Mouse (Mus musculus): ENCODE results near the gene H2-Ob.

- TF ChIP-seq POLR2A (IDR thresholded peaks at IDR 0.05; ENCODE audit: low read depth, low read length) (no peak), CTCF (IDR thresholded peaks at IDR 0.05; ENCODE audit: extremely low read depth, insufficient read depth, insufficient read length, insufficient replicate concordance) (no peak)
These were observed 28.1 kb upstream of the H2-Ob start for GRCm38 (mm10) chr17:34210599-34210998.
